Mouse (Mus musculus): ENCODE measurements around the gene Zw10.

Zw10 gene

GRCm38 (mm10) chr9:49055333-49056205, at the start of gene Zw10:
Gene Zw10 (plus strand): TSS chr9:49055613.
- DNase-seq (ENCODE audit: low spot score in 2 of 2): peak; percentile 84 to 95

- DNase-seq (ENCODE audit: low spot score in 2 of 2): no peak
Observed at GRCm38 (mm10) chr9:49015824-49016223, 39.6 kb upstream of the Zw10 start.

GRCm38 (mm10) chr9:49021289-49021688, 34.1 kb upstream of the Zw10 start:
- DNase-seq (ENCODE audit: low spot score in 2 of 2): no peak

- DNase-seq (ENCODE audit: low spot score in 2 of 2): no peak
Observed at GRCm38 (mm10) chr9:49023956-49024355, 31.5 kb upstream of the Zw10 start.

- DNase-seq (ENCODE audit: low spot score in 2 of 2): no peak
Observed at GRCm38 (mm10) chr9:49024529-49024928, 30.9 kb upstream of the Zw10 start.

- peak in 1 of 2 experiments; percentile 20 for DNase-seq (ENCODE audit: low spot score in 2 of 2)
Observed at GRCm38 (mm10) chr9:49034764-49035163, 20.6 kb upstream of the Zw10 start.

GRCm38 (mm10) chr9:49050901-49051300, 4.5 kb upstream of the Zw10 start:
- DNase-seq (ENCODE audit: low spot score in 2 of 2): no peak

GRCm38 (mm10) chr9:49051349-49051748, 4.1 kb upstream of the Zw10 start:
- DNase-seq (ENCODE audit: low spot score in 2 of 2): peak in 1 of 2 experiments; percentile 69

- DNase-seq (ENCODE audit: low spot score in 2 of 2): no peak
Observed at GRCm38 (mm10) chr9:49054028-49054427, 1.4 kb upstream of the Zw10 start.

GRCm38 (mm10) chr9:49076847-49077246, 21.4 kb downstream of the Zw10 start:
- DNase-seq (ENCODE audit: low spot score in 2 of 2): no peak

GRCm38 (mm10) chr9:49081107-49081506, 25.7 kb downstream of the Zw10 start, which contains the start of gene Tmprss5:
Gene Tmprss5 (plus strand): TSS chr9:49081260.
- DNase-seq (ENCODE audit: low spot score in 2 of 2): no peak

- peak; percentile 13 to 78 for DNase-seq (ENCODE audit: low spot score in 2 of 2)
Observed at GRCm38 (mm10) chr9:49081561-49081960, 26.1 kb downstream of the Zw10 start.

GRCm38 (mm10) chr9:49087317-49087716, 31.9 kb downstream of the Zw10 start:
- DNase-seq (ENCODE audit: low spot score in 2 of 2): no peak

- DNase-seq (ENCODE audit: low spot score in 2 of 2): no peak
Observed at GRCm38 (mm10) chr9:49098871-49099270, 43.5 kb downstream of the Zw10 start.

- peak; percentile 5 to 15 for DNase-seq (ENCODE audit: low spot score in 2 of 2)
Observed at GRCm38 (mm10) chr9:49102328-49102727, 46.9 kb downstream of the Zw10 start.

- no peak for DNase-seq (ENCODE audit: low spot score in 2 of 2)
Observed at GRCm38 (mm10) chr9:49109101-49109500, 53.7 kb downstream of the Zw10 start.

- no peak for DNase-seq (ENCODE audit: low spot score in 2 of 2)
Observed at GRCm38 (mm10) chr9:49110476-49111220, 55.2 kb downstream of the Zw10 start.

- no peak for DNase-seq (ENCODE audit: low spot score in 2 of 2)
Observed at GRCm38 (mm10) chr9:49111296-49111695, 55.9 kb downstream of the Zw10 start.

- DNase-seq (ENCODE audit: low spot score in 2 of 2): no peak
Observed at GRCm38 (mm10) chr9:49118271-49118825, 62.9 kb downstream of the Zw10 start.

GRCm38 (mm10) chr9:49119759-49120158, 64.3 kb downstream of the Zw10 start:
- no peak for DNase-seq (ENCODE audit: low spot score in 2 of 2)

GRCm38 (mm10) chr9:49125706-49126105, 70.3 kb downstream of the Zw10 start:
- no peak for DNase-seq (ENCODE audit: low spot score in 2 of 2)

Data from left cerebral cortex, adult 9 months (tissue).